ENCODE assay signal across 10 mouse cellular contexts in the genomic region with DNA sequence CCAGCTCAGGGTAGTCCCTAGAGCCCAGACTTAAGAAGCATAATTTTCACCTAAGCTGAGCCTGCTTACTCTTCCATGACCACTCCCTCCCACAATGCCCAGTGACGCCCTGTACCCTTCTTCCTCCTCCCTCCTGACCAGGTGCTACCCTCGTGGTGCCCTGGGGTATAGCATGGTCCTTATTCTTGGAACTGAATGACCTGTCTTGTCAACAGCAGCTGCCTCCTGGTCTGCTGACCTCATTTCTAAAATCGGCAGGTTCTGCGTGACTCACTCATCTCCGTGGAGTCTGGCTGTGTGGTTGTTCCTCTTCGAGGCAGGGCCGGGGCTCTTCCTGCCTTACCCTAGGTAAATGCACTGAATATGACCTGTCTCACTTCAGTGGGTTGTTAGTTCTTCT. TPM values are rescaled to one million over a fixed set of nuclear protein-coding genes. Genes with fewer than 3 reads are reported as not detected.
DNase-seq lines count a peak whose midpoint lies in the region; ATAC-seq and TF ChIP-seq lines count a peak whose summit lies in the region.
"Had no signal": no experiment of that assay in that cellular context is flagged by ENCODE, and none has a peak within 500 bp of the region (broad histone marks: within the 10 kb centered on the region; RNA-seq: fewer than 3 reads in every experiment).

No protein-coding gene starts in this region.

- ATAC-seq in lung, embryonic 16.5 days (ENCODE audit: low read depth) = 0 out of 2 replicates have a peak, but pooled peaks have one; percentile 5
- ATAC-seq in heart, postnatal 0 days (ENCODE audit: insufficient read depth, low read depth) = peak; percentile 50

- WGBS in lung, embryonic 16.5 days = 53% methylated on average over 7 of the region's 7 CpGs
- 20% methylated on average over 7 of the region's 7 CpGs for WGBS in heart, postnatal 0 days

- peaks cover 13% of the 10 kb centered on the region for H3K4me1 ChIP-seq in lung, embryonic 16.5 days (replicated peaks; ENCODE audit: control insufficient read depth, insufficient read depth, low read length)
- H3K4me1 ChIP-seq in heart, postnatal 0 days (ENCODE audit: control insufficient read depth, insufficient read depth) = peaks cover 32% of the 10 kb centered on the region

- no peaks in the 10 kb centered on the region for H3K27me3 ChIP-seq in lung, embryonic 16.5 days (ENCODE audit: control insufficient read depth, insufficient read depth, low read depth, low read length)
- H3K27me3 ChIP-seq in heart, postnatal 0 days (ENCODE audit: control insufficient read depth, insufficient read depth, low read length) = no peaks in the 10 kb centered on the region
- H3K27me3 ChIP-seq: limb, embryonic 13.5 days had no signal

- H3K27ac ChIP-seq in lung, embryonic 16.5 days (ENCODE audit: low read length) = no peak overlapping the region
- H3K27ac ChIP-seq in heart, postnatal 0 days (ENCODE audit: low read depth) = peak overlapping the region; percentile 34; the same call in 1 of the 2 replicates
- H3K27ac ChIP-seq: embryonic facial prominence, embryonic 13.5 days; limb, embryonic 13.5 days had no signal

- no peaks in the 10 kb centered on the region for H3K36me3 ChIP-seq in lung, embryonic 16.5 days (ENCODE audit: control insufficient read depth, insufficient read depth, low read length)
- H3K36me3 ChIP-seq in heart, postnatal 0 days (replicated peaks; ENCODE audit: control insufficient read depth, insufficient read depth, low read length) = no peaks in the 10 kb centered on the region
- H3K36me3 ChIP-seq: embryonic facial prominence, embryonic 13.5 days; limb, embryonic 13.5 days had no signal

- TF ChIP-seq EP300 in heart, postnatal 0 days (IDR thresholded peaks at IDR 0.05; ENCODE audit: low read depth) = no peak

- no peaks in the 10 kb centered on the region for H3K9me3 ChIP-seq in lung, embryonic 16.5 days (ENCODE audit: control insufficient read depth, low read length)
- no peaks in the 10 kb centered on the region for H3K9me3 ChIP-seq in heart, postnatal 0 days (replicated peaks; ENCODE audit: control insufficient read depth, low read length)
- H3K9me3 ChIP-seq: embryonic facial prominence, embryonic 13.5 days; limb, embryonic 13.5 days had no signal

- no peak overlapping the region for H3K4me3 ChIP-seq in lung, embryonic 16.5 days (ENCODE audit: low read length)
- H3K4me3 ChIP-seq in heart, postnatal 0 days (ENCODE audit: low read depth, low read length) = no peak overlapping the region
- H3K4me3 ChIP-seq: embryonic facial prominence, embryonic 13.5 days; limb, embryonic 13.5 days had no signal

- H3K9ac ChIP-seq in lung, embryonic 16.5 days (ENCODE audit: low read length) = no peak overlapping the region
- H3K9ac ChIP-seq in heart, postnatal 0 days (replicated peaks; ENCODE audit: low read depth, low read length) = no peak overlapping the region
- H3K9ac ChIP-seq: embryonic facial prominence, embryonic 13.5 days; limb, embryonic 13.5 days had no signal

- DNase-seq in cerebellum, adult 11 months = peak; percentile 23
- no peak for DNase-seq in cerebellum, postnatal 4 days (ENCODE audit: low spot score in 2 of 2)
- DNase-seq in lung, adult 18-20 months = no peak
- peak; percentile 51 for DNase-seq in heart, postnatal 0 days (ENCODE audit: low spot score)
- peak; percentile 60 to 66 for DNase-seq in thymus, postnatal 10 days (ENCODE audit: low spot score in 2 of 2)
- no peak for DNase-seq in ovary, postnatal 36 days (ENCODE audit: low spot score)
- no peak for DNase-seq in ovary, postnatal 14 days (ENCODE audit: low spot score)

- no peak for TF ChIP-seq CTCF in heart, postnatal 0 days (IDR thresholded peaks at IDR 0.05; ENCODE audit: low read depth)

- no peak overlapping the region for H3K4me2 ChIP-seq in lung, embryonic 16.5 days (ENCODE audit: low read depth, low read length)
- no peak overlapping the region for H3K4me2 ChIP-seq in heart, postnatal 0 days (ENCODE audit: low read depth, low read length)
- H3K4me2 ChIP-seq: embryonic facial prominence, embryonic 13.5 days; limb, embryonic 13.5 days had no signal

RNA-seq across cellular contexts. Expression of gene Medag, which starts 37.5 kb away (rescaled TPM):
- 1.2 and 1.6 TPM in 2 replicates for polyA plus RNA-seq in lung, embryonic 16.5 days (2015; fragmentation: Nextera tagmentation; extraction: Ambion mirVana)
- total RNA-seq in heart, postnatal 0 days (2014; rRNA removed; ENCODE audit: low replicate concordance) = 3.4 and 7.7 TPM in 2 replicates
- polyA plus RNA-seq in heart, postnatal 0 days (2015; fragmentation: Nextera tagmentation; extraction: Ambion mirVana) = 1.7 and 2.0 TPM in 2 replicates

Comparison
In these comparisons a context has a peak if more than half of its experiments do, and no peak if none do; other contexts are left out.
1. DNase-seq: peak in cerebellum, adult 11 months (single experiment), heart, postnatal 0 days (single experiment) and thymus, postnatal 10 days (2 of 2); none in cerebellum, postnatal 4 days (0 of 2), lung, adult 18-20 months (0 of 2), ovary, postnatal 36 days (single experiment) and ovary, postnatal 14 days (single experiment).